Mouse (Mus musculus): ENCODE measurements around the gene Cttnbp2. TPM values are rescaled to one million over a fixed set of nuclear protein-coding genes. Genes with fewer than 3 reads are reported as not detected.

Cttnbp2 gene
- polyA plus RNA-seq (2012; rRNA removed) (20.3 and 21.3 TPM in 2 replicates), polyA plus RNA-seq (2014; fragmentation: Nextera tagmentation; extraction: Ambion mirVana) (33.9 and 35.4 TPM in 2 replicates)

GRCm38 (mm10) chr6:18514480-18515352, at the start of gene Cttnbp2:
Cttnbp2 (minus strand) TSS chr6:18514843.
- peak within 1 kb of the TSS; percentile 72 for H3K9ac ChIP-seq (ENCODE audit: low read depth, low read length, severe bottlenecking)
- peak; percentile 95 for ATAC-seq (ENCODE audit: low FRiP score, low read depth)
- no peak within 1 kb of the TSS for H3K27ac ChIP-seq (replicated peaks; ENCODE audit: low read depth, low read length)
- peak within 1 kb of the TSS; percentile 73 for H3K4me3 ChIP-seq (replicated peaks; ENCODE audit: low read length)
- peak; percentile 79 for DNase-seq (ENCODE audit: low spot score)
- no peaks in the 10 kb centered on the region for H3K36me3 ChIP-seq (ENCODE audit: control insufficient read depth, insufficient read depth, low read length)
- 2% methylated on average over 41 of the region's 70 CpGs for WGBS
- no peaks in the 10 kb centered on the region for H3K27me3 ChIP-seq (ENCODE audit: control insufficient read depth, insufficient read depth, low read length)
- peaks cover 14% of the 10 kb centered on the region; the same call in 1 of the 2 replicates for H3K4me1 ChIP-seq (ENCODE audit: control insufficient read depth, insufficient read depth, low read length)
- 0 out of 2 replicates have a peak, but pooled peaks cover 5% of the 10 kb centered on the region for H3K9me3 ChIP-seq (ENCODE audit: control insufficient read depth, low read length)
- H3K4me2 ChIP-seq (replicated peaks; ENCODE audit: low read depth, low read length, severe bottlenecking): peak within 1 kb of the TSS; percentile 93
- TF ChIP-seq POLR2A (IDR thresholded peaks at IDR 0.05; ENCODE audit: borderline replicate concordance, extremely low read depth, insufficient read depth, insufficient read length): 0 out of 2 replicates have a peak, but pooled peaks have one; percentile 39

- no peaks in the 10 kb centered on the region for H3K4me1 ChIP-seq (ENCODE audit: control insufficient read depth, insufficient read depth, low read length)
- no peak for DNase-seq (ENCODE audit: low spot score)
- 92% methylated on average over 1 of the region's 1 CpGs for WGBS
- no peak overlapping the region for H3K4me3 ChIP-seq (replicated peaks; ENCODE audit: low read length)
- no peak overlapping the region for H3K4me2 ChIP-seq (replicated peaks; ENCODE audit: low read depth, low read length, severe bottlenecking)
- no peak overlapping the region for H3K9ac ChIP-seq (ENCODE audit: low read depth, low read length, severe bottlenecking)
- no peak for ATAC-seq (ENCODE audit: low FRiP score, low read depth)
- H3K27ac ChIP-seq (replicated peaks; ENCODE audit: low read depth, low read length): no peak overlapping the region
- H3K9me3 ChIP-seq (ENCODE audit: control insufficient read depth, low read length): no peaks in the 10 kb centered on the region
- TF ChIP-seq POLR2A (IDR thresholded peaks at IDR 0.05; ENCODE audit: borderline replicate concordance, extremely low read depth, insufficient read depth, insufficient read length): no peak
- no peaks in the 10 kb centered on the region for H3K27me3 ChIP-seq (ENCODE audit: control insufficient read depth, insufficient read depth, low read length)
- H3K36me3 ChIP-seq (ENCODE audit: control insufficient read depth, insufficient read depth, low read length): no peaks in the 10 kb centered on the region
These were observed 44.4 kb upstream of the Cttnbp2 start for GRCm38 (mm10) chr6:18559019-18559418.

GRCm38 (mm10) chr6:18547516-18548465, 33.1 kb upstream of the Cttnbp2 start:
- no peak for TF ChIP-seq POLR2A (IDR thresholded peaks at IDR 0.05; ENCODE audit: borderline replicate concordance, extremely low read depth, insufficient read depth, insufficient read length)
- Histone ChIP-seq H3K4me2 (replicated peaks; ENCODE audit: low read depth, low read length, severe bottlenecking) (no peak overlapping the region), H3K4me3 (replicated peaks; ENCODE audit: low read length) (no peak overlapping the region), H3K27me3 (ENCODE audit: control insufficient read depth, insufficient read depth, low read length) (no peaks in the 10 kb centered on the region), H3K9me3 (ENCODE audit: control insufficient read depth, low read length) (no peaks in the 10 kb centered on the region), H3K27ac (replicated peaks; ENCODE audit: low read depth, low read length) (no peak overlapping the region), H3K9ac (ENCODE audit: low read depth, low read length, severe bottlenecking) (no peak overlapping the region), H3K4me1 (ENCODE audit: control insufficient read depth, insufficient read depth, low read length) (no peaks in the 10 kb centered on the region), H3K36me3 (ENCODE audit: control insufficient read depth, insufficient read depth, low read length) (no peaks in the 10 kb centered on the region)
- 61% methylated on average over 24 of the region's 24 CpGs for WGBS
- DNase-seq (ENCODE audit: low spot score): no peak
- ATAC-seq (ENCODE audit: low FRiP score, low read depth): no peak

GRCm38 (mm10) chr6:18543878-18544277, 29.2 kb upstream of the Cttnbp2 start:
- H3K36me3 ChIP-seq (ENCODE audit: control insufficient read depth, insufficient read depth, low read length): no peaks in the 10 kb centered on the region
- 70% methylated on average over 2 of the region's 2 CpGs for WGBS
- no peaks in the 10 kb centered on the region for H3K27me3 ChIP-seq (ENCODE audit: control insufficient read depth, insufficient read depth, low read length)
- ATAC-seq (ENCODE audit: low FRiP score, low read depth): no peak
- no peak overlapping the region for H3K27ac ChIP-seq (replicated peaks; ENCODE audit: low read depth, low read length)
- no peak overlapping the region for H3K4me3 ChIP-seq (replicated peaks; ENCODE audit: low read length)
- no peak overlapping the region for H3K4me2 ChIP-seq (replicated peaks; ENCODE audit: low read depth, low read length, severe bottlenecking)
- no peak overlapping the region for H3K9ac ChIP-seq (ENCODE audit: low read depth, low read length, severe bottlenecking)
- H3K4me1 ChIP-seq (ENCODE audit: control insufficient read depth, insufficient read depth, low read length): no peaks in the 10 kb centered on the region
- no peaks in the 10 kb centered on the region for H3K9me3 ChIP-seq (ENCODE audit: control insufficient read depth, low read length)
- no peak for DNase-seq (ENCODE audit: low spot score)
- no peak for TF ChIP-seq POLR2A (IDR thresholded peaks at IDR 0.05; ENCODE audit: borderline replicate concordance, extremely low read depth, insufficient read depth, insufficient read length)

- Histone ChIP-seq H3K27me3 (ENCODE audit: control insufficient read depth, insufficient read depth, low read length) (no peaks in the 10 kb centered on the region), H3K4me2 (replicated peaks; ENCODE audit: low read depth, low read length, severe bottlenecking) (no peak overlapping the region), H3K4me1 (ENCODE audit: control insufficient read depth, insufficient read depth, low read length) (no peaks in the 10 kb centered on the region), H3K27ac (replicated peaks; ENCODE audit: low read depth, low read length) (no peak overlapping the region), H3K4me3 (replicated peaks; ENCODE audit: low read length) (no peak overlapping the region), H3K9me3 (ENCODE audit: control insufficient read depth, low read length) (no peaks in the 10 kb centered on the region), H3K36me3 (ENCODE audit: control insufficient read depth, insufficient read depth, low read length) (no peaks in the 10 kb centered on the region), H3K9ac (ENCODE audit: low read depth, low read length, severe bottlenecking) (no peak overlapping the region)
- no peak for TF ChIP-seq POLR2A (IDR thresholded peaks at IDR 0.05; ENCODE audit: borderline replicate concordance, extremely low read depth, insufficient read depth, insufficient read length)
- ATAC-seq (ENCODE audit: low FRiP score, low read depth): no peak
- WGBS: 26% methylated on average over 4 of the region's 4 CpGs
- no peak for DNase-seq (ENCODE audit: low spot score)
These were observed 25.8 kb upstream of the Cttnbp2 start for GRCm38 (mm10) chr6:18540396-18540795.
